Mouse (Mus musculus) lung, embryonic 16.5 days (tissue): ENCODE data around the gene Ube4b. TPM values are rescaled to one million over a fixed set of nuclear protein-coding genes. Genes with fewer than 3 reads are reported as not detected.
A peak's percentile ranks its signal among the peaks of the same experiment; 100 is the strongest.

ENCODE experiments used
- ATAC-seq: fragments of 200-750 bp; cut with Nextera tagmentation; 2 replicates; pipeline ENCODE4 v1.8.0; 2017; ENCODE audit warnings: low read depth, mild to moderate bottlenecking, moderate library complexity
- H3K27ac ChIP-seq: fragments of 300-500 bp; sonication (generic); 2 replicates; pipeline ENCODE4 v1.5.1; 2014; ENCODE audit warnings: mild to moderate bottlenecking, control low read depth, low read length
- H3K27me3 ChIP-seq: fragments of 300-500 bp; sonication (generic); 2 replicates; pipeline ENCODE4 v1.6.1; 2014; ENCODE audit warnings: low read depth, low read length, mixed read lengths; ENCODE audit not compliant: control insufficient read depth, insufficient read depth
- H3K36me3 ChIP-seq: fragments of 300-500 bp; sonication (generic); 2 replicates; pipeline ENCODE4 v1.6.1; 2014; ENCODE audit warnings: low read length; ENCODE audit not compliant: control insufficient read depth, insufficient read depth
- H3K4me1 ChIP-seq: fragments of 300-500 bp; sonication (generic); replicated peaks from 2 replicates; pipeline ENCODE4 v1.6.1; 2014; ENCODE audit warnings: low read length, mixed read lengths; ENCODE audit not compliant: control insufficient read depth, insufficient read depth
- H3K4me2 ChIP-seq: fragments of 300-500 bp; sonication (generic); 2 replicates; pipeline ENCODE4 v1.6.1; 2014; ENCODE audit warnings: low read depth, low read length, control low read depth
- H3K4me3 ChIP-seq: fragments of 300-500 bp; sonication (generic); 2 replicates; pipeline ENCODE4 v1.5.1; 2014; ENCODE audit warnings: mild to moderate bottlenecking, low read length, control low read depth
- H3K9ac ChIP-seq: fragments of 300-500 bp; sonication (generic); 2 replicates; pipeline ENCODE4 v1.6.1; 2014; ENCODE audit warnings: low read length, control low read depth
- H3K9me3 ChIP-seq: fragments of 300-500 bp; sonication (generic); 2 replicates; pipeline ENCODE4 v1.6.1; 2016; ENCODE audit warnings: low read length; ENCODE audit not compliant: control insufficient read depth
- WGBS: fragments of 180-500 bp; shearing (Covaris S2); extraction: QIAGEN DNeasy Blood & Tissue Kit; methylation state at CpG from one replicate; pipeline ENCODE4 v1.1.7; 2014; 5-methylcytosine and 5-hydroxymethylcytosine counted together
- polyA plus RNA-seq: library from polyadenylated mRNA; unstranded; fragments of >200 nt; fragmentation: Nextera tagmentation; extraction: Ambion mirVana; gene quantifications from 2 replicates; pipeline ENCODE4 v1.2.1, GENCODE M21; 2015

The Ube4b gene
- polyA plus RNA-seq, 1 experiment from 2014 or later: 33.8 TPM

DNA sequence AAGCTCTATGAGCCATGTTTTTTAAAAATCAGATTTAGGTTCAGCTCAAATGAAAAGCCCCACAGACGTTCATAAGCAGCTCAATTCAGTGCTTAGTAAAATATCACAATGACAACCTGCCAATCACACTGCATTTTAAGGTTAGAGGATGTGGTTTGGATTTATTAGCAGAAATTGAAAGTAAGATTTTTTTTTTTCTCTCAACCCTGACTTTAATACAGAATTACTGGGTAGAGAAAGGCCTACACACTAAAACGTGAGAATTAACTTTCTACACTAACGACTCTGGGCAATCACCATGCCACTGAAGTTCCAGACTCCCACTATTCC, 118.1 kb downstream of the Ube4b start:
- WGBS: 64% methylated on average over 3 of the region's 3 CpGs
- H3K27ac ChIP-seq: peak overlapping the region; percentile 82
- ATAC-seq: no peak

DNA sequence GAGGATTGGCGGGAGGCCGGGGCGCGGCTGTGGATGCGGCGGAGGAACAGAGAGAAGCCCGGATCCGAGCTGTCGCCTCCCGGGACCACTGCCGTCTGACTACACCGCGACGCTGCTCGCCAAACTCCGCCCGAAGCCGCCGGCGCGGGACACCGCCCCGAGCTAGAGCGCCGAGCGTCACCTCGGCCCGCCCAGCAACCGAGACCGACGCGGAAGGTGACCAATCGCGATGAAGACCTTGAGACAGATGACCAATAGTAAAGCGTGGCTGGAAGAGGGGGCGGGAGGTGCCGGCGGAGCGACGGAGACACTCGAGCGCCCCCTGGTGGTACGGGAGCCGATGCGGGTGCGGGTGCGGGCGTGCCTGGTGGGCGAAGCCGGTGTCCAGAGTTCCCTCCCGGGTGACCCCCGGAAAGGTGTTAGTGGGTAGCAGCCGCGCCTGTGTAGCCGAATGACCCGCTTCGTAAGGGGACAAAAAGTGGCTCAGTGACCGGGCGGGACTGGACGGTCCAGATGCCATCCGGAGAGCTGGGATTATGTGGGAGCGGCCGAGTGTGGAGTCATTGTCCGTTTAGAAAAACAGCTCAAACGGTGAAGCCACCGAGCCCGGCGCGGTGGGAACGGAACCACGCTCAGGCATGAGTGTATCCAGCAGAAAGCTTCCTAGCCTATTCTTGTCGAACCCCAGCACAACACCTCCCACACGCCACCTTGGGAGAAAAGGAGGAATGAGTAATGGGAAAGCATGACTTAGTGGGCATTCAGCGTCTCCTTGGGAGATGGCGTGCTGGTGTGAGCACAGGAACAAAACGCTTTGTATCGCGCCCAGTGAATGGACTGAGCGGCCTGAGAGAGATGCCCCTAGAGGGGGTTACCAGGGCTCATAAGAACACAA, 118.7 kb downstream of the Ube4b start, which contains the start of gene Kif1b:
TSS of gene Kif1b (minus strand) at position 98 of the 895 bp plus-strand sequence.
- H3K4me3 ChIP-seq: peak within 1 kb of the TSS; percentile 64
- no peaks in the 10 kb centered on the region for H3K36me3 ChIP-seq
- H3K4me1 ChIP-seq: peaks cover 23% of the 10 kb centered on the region
- peak; percentile 99 for ATAC-seq
- H3K27ac ChIP-seq: peak within 1 kb of the TSS; percentile 84
- no peaks in the 10 kb centered on the region for H3K9me3 ChIP-seq
- peak within 1 kb of the TSS; percentile 89 for H3K9ac ChIP-seq
- peak within 1 kb of the TSS; percentile 80 for H3K4me2 ChIP-seq
- WGBS: under 1% methylated on average over 79 of the region's 79 CpGs
- H3K27me3 ChIP-seq: no peaks in the 10 kb centered on the region

More for the DNA sequence above, 118.1 kb downstream of the Ube4b start:
- peaks cover 17% of the 10 kb centered on the region for H3K4me1 ChIP-seq
- no peaks in the 10 kb centered on the region for H3K36me3 ChIP-seq
- no peaks in the 10 kb centered on the region for H3K9me3 ChIP-seq
- H3K4me3 ChIP-seq: peak overlapping the region; percentile 64
- H3K27me3 ChIP-seq: no peaks in the 10 kb centered on the region
- H3K4me2 ChIP-seq: peak overlapping the region; percentile 80
- peak overlapping the region; percentile 75 for H3K9ac ChIP-seq

GRCm38 (mm10) chr4:149306712-149307595, 119.6 kb downstream of the Ube4b start:
- Histone ChIP-seq H3K36me3 (no peaks in the 10 kb centered on the region), H3K9me3 (no peaks in the 10 kb centered on the region), H3K4me2 (peak overlapping the region; percentile 75), H3K27ac (peak overlapping the region; percentile 84), H3K27me3 (no peaks in the 10 kb centered on the region), H3K9ac (peak overlapping the region; percentile 89), H3K4me3 (peak overlapping the region; percentile 64), H3K4me1 (peaks cover 28% of the 10 kb centered on the region)
- peak; percentile 53 for ATAC-seq
- under 1% methylated on average over 68 of the region's 83 CpGs for WGBS

GRCm38 (mm10) chr4:149305761-149306711, 120.5 kb downstream of the Ube4b start:
- 33% methylated on average over 14 of the region's 14 CpGs for WGBS
- Histone ChIP-seq H3K4me1 (peaks cover 34% of the 10 kb centered on the region), H3K36me3 (no peaks in the 10 kb centered on the region), H3K27ac (peak overlapping the region; percentile 84), H3K4me3 (peak overlapping the region; percentile 64), H3K9me3 (no peaks in the 10 kb centered on the region), H3K27me3 (no peaks in the 10 kb centered on the region), H3K4me2 (peak overlapping the region; percentile 75), H3K9ac (peak overlapping the region; percentile 89)
- no peak for ATAC-seq

DNA sequence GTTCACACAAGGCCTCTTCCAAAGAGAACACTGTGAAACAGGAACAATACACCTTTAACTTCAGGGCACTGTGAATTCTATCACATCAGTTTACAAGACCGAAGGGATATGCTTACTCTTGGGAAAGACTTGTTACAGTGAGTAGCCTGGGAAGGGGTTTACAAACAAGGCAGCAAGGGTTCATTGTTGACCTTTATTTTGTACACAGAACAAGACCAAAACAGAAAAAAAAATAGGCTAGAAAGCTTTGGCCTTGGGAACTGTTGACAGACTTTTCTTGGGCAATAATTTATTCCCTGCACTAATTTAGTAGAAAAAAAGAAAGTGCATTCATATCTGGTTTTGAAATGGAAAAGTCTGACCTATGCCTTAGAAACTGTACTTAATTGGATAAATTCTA, 122.1 kb downstream of the Ube4b start:
- Histone ChIP-seq H3K27ac (no peak overlapping the region), H3K9ac (no peak overlapping the region), H3K27me3 (no peaks in the 10 kb centered on the region), H3K9me3 (no peaks in the 10 kb centered on the region), H3K4me2 (no peak overlapping the region), H3K4me3 (no peak overlapping the region), H3K4me1 (peaks cover 34% of the 10 kb centered on the region), H3K36me3 (no peaks in the 10 kb centered on the region)
- 60% methylated on average over 1 of the region's 1 CpGs for whole genome bisulfite sequencing
- ATAC-seq: no peak

DNA sequence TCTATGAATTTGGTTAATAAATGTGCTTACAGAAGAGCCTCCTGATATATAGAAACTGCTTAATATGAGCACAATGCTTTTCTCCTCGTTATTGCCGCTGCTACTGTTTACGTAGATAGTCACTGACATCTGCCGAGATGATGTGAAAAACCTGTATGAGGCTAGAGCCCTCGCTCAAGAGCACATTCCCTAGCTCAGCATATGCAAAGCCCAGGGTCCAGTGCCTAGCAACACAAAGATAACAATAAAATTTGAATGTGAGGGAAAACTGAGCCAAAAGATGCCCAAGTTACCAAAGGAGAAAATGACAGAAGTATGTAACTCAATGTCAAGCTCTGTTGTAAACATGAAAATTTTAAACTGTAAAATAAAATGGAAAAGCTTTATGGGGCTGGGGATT, 123.0 kb downstream of the Ube4b start:
- Histone ChIP-seq H3K36me3 (no peaks in the 10 kb centered on the region), H3K27me3 (no peaks in the 10 kb centered on the region), H3K4me1 (peaks cover 34% of the 10 kb centered on the region), H3K4me3 (no peak overlapping the region), H3K27ac (no peak overlapping the region), H3K4me2 (no peak overlapping the region), H3K9me3 (no peaks in the 10 kb centered on the region), H3K9ac (no peak overlapping the region)
- whole genome bisulfite sequencing: 35% methylated on average over 5 of the region's 5 CpGs
- no peak for ATAC-seq

- no peaks in the 10 kb centered on the region for H3K27me3 ChIP-seq
- H3K4me2 ChIP-seq: no peak overlapping the region
- WGBS: 71% methylated on average over 5 of the region's 5 CpGs
- ATAC-seq: no peak
- no peak overlapping the region for H3K27ac ChIP-seq
- H3K4me1 ChIP-seq: peaks cover 34% of the 10 kb centered on the region
- no peaks in the 10 kb centered on the region for H3K9me3 ChIP-seq
- no peaks in the 10 kb centered on the region for H3K36me3 ChIP-seq
- no peak overlapping the region for H3K9ac ChIP-seq
- no peak overlapping the region for H3K4me3 ChIP-seq
Measured at GRCm38 (mm10) chr4:149302751-149303150, 123.8 kb downstream of the Ube4b start.

GRCm38 (mm10) chr4:149302136-149302535, 124.4 kb downstream of the Ube4b start:
- Histone ChIP-seq H3K9me3 (no peaks in the 10 kb centered on the region), H3K4me1 (peaks cover 38% of the 10 kb centered on the region), H3K27me3 (no peaks in the 10 kb centered on the region), H3K36me3 (no peaks in the 10 kb centered on the region), H3K4me3 (no peak overlapping the region), H3K27ac (no peak overlapping the region), H3K9ac (no peak overlapping the region), H3K4me2 (no peak overlapping the region)
- WGBS: 45% methylated on average over 3 of the region's 3 CpGs
- ATAC-seq: no peak
